Mouse (Mus musculus) neural tube, embryonic 14.5 days (tissue): ENCODE data around the gene Alk. TPM values are rescaled to one million over a fixed set of nuclear protein-coding genes. Genes with fewer than 3 reads are reported as not detected.
A peak's percentile ranks its signal among the peaks of the same experiment; 100 is the strongest.

Experiments
- ATAC-seq: fragments of 200-750 bp; cut with Nextera tagmentation; 2 replicates; pipeline ENCODE4 v1.8.0; 2017; ENCODE audit warnings: low read depth, mild to moderate bottlenecking, moderate TSS enrichment, moderate library complexity
- H3K27ac ChIP-seq: fragments of 300-500 bp; sonication (generic); 2 replicates; pipeline ENCODE4 v1.5.1; 2014; ENCODE audit warnings: low read depth, mild to moderate bottlenecking, control low read depth, low read length, moderate library complexity, mixed read lengths
- H3K27me3 ChIP-seq: fragments of 300-500 bp; sonication (generic); 2 replicates; pipeline ENCODE4 v1.6.1; 2014; ENCODE audit warnings: low read length; ENCODE audit not compliant: control insufficient read depth, insufficient read depth
- H3K36me3 ChIP-seq: fragments of 300-500 bp; sonication (generic); 2 replicates; pipeline ENCODE4 v1.6.1; 2014; ENCODE audit warnings: low read length, mixed read lengths; ENCODE audit not compliant: control insufficient read depth, insufficient read depth
- H3K4me1 ChIP-seq: fragments of 300-500 bp; sonication (generic); 2 replicates; pipeline ENCODE4 v1.6.1; 2014; ENCODE audit warnings: low read length; ENCODE audit not compliant: control insufficient read depth, insufficient read depth
- H3K4me2 ChIP-seq: fragments of 300-500 bp; sonication (generic); 2 replicates; pipeline ENCODE4 v1.6.1; 2014; ENCODE audit warnings: mild to moderate bottlenecking, low read depth, low read length, control low read depth
- H3K4me3 ChIP-seq: fragments of 300-500 bp; sonication (generic); 2 replicates; pipeline ENCODE4 v1.5.1; 2014; ENCODE audit warnings: low read depth, low read length, control low read depth, mixed read lengths
- H3K9ac ChIP-seq: fragments of 300-500 bp; sonication (generic); replicated peaks from 2 replicates; pipeline ENCODE4 v1.6.1; 2014; ENCODE audit warnings: low read depth, mild to moderate bottlenecking, control low read depth, low read length, mixed read lengths
- H3K9me3 ChIP-seq: fragments of 300-500 bp; sonication (generic); 2 replicates; pipeline ENCODE4 v1.6.1; 2016; ENCODE audit warnings: low read length; ENCODE audit not compliant: control insufficient read depth
- WGBS: fragments of 180-500 bp; shearing (Covaris S2); extraction: QIAGEN DNeasy Blood & Tissue Kit; methylation state at CpG from one replicate; pipeline ENCODE4 v1.1.7; 2014; 5-methylcytosine and 5-hydroxymethylcytosine counted together
- polyA plus RNA-seq: library from polyadenylated mRNA; unstranded; fragments of >200 nt; fragmentation: Nextera tagmentation; extraction: Ambion mirVana; gene quantifications from 2 replicates; pipeline ENCODE4 v1.2.1, GENCODE M21; 2014

The Alk gene
- polyA plus RNA-seq, 1 experiment from 2014 or later: 5.2 TPM

DNA sequence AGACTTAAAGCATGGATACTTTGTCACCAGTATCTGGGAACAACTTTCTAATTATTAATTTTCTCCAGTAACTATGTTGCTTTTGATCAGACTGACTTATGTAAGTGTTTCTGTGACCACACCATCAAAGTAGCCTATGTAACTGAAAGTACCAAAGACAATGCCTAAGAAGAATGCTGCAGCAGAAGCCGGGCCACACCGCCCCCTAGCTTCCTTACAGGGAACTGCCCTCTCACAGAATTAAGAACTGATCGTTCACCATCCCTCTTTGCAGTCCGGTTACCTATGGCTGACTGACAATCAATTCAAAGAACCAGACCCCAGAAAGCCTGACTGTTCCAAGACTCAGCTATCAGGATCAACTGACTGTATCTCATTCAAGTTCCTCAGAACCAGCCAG lies 362.4 kb downstream of the Alk start:
- ATAC-seq: no peak
- Histone ChIP-seq H3K9ac (no peak overlapping the region), H3K4me1 (no peaks in the 10 kb centered on the region), H3K27ac (no peak overlapping the region), H3K9me3 (no peaks in the 10 kb centered on the region), H3K4me3 (no peak overlapping the region), H3K4me2 (no peak overlapping the region), H3K36me3 (no peaks in the 10 kb centered on the region), H3K27me3 (no peaks in the 10 kb centered on the region)
- WGBS: 49% methylated on average over 4 of the region's 4 CpGs

DNA sequence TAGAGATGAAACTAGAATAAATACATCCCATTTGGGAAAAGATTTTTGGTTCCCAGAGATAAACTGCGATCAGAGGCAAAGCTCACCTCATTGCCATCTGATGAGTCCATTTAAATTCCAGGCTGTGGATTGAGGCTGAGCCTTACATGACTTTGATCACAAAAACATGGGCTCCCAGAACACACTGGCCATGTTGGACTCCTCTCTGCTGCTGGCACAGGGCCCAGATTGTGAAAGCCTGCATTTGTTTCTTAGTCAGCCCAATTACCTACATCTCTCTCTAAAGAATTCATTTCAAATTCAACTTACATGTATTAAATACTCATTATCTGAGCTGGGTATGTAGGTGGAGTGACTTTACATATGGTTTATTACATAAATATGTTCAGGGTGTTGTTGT lies 367.1 kb downstream of the Alk start:
- no peak overlapping the region for H3K27ac ChIP-seq
- H3K9ac ChIP-seq: no peak overlapping the region
- H3K9me3 ChIP-seq: no peaks in the 10 kb centered on the region
- no peak overlapping the region for H3K4me2 ChIP-seq
- ATAC-seq: no peak
- 78% methylated on average over 1 of the region's 1 CpGs for WGBS
- no peaks in the 10 kb centered on the region for H3K27me3 ChIP-seq
- no peaks in the 10 kb centered on the region for H3K4me1 ChIP-seq
- H3K4me3 ChIP-seq: no peak overlapping the region
- no peaks in the 10 kb centered on the region for H3K36me3 ChIP-seq

DNA sequence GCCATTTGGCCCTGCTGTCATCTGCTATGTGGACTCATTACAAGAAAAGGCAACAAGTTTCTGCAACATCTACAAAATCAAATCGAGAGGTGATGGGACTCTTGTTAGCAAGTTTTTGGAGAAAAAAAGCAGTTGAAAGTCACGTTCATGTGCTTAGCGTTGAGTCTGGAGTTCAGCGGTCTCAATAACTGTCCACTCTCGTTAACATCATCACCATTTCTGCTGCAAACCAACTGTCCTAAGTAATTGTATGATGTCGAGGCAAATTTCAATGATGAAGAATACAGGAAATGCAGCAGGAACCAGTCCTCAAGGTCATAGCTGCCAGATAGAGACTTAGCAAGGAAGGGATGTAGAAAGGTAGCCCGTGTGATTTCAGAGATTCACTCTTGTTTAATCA lies 373.5 kb downstream of the Alk start:
- no peak overlapping the region for H3K4me2 ChIP-seq
- H3K9ac ChIP-seq: no peak overlapping the region
- H3K27me3 ChIP-seq: no peaks in the 10 kb centered on the region
- H3K9me3 ChIP-seq: no peaks in the 10 kb centered on the region
- H3K4me1 ChIP-seq: no peaks in the 10 kb centered on the region
- H3K4me3 ChIP-seq: no peak overlapping the region
- no peak for ATAC-seq
- 93% methylated on average over 7 of the region's 7 CpGs for WGBS
- no peaks in the 10 kb centered on the region for H3K36me3 ChIP-seq
- no peak overlapping the region for H3K27ac ChIP-seq

DNA sequence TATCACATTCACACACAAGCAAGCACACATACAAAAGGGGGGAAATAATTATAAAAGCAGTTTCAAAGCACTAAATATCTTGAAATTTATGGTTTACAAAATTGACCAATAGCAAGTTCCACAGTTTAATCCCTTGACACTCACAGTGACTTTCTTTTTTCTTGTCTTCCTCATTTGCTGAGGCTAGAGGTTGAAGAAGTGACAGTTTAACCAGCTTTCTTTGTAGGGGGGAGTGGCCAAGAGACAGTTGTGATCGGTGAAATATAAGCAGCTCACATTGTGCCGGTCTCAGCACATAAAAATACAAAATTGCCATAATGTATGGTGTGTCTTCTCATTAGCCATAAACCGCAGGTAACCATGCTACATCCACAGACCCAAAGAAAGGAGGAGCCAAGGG lies 385.6 kb downstream of the Alk start:
- no peak overlapping the region for H3K4me2 ChIP-seq
- no peaks in the 10 kb centered on the region for H3K27me3 ChIP-seq
- H3K4me3 ChIP-seq: no peak overlapping the region
- no peak for ATAC-seq
- H3K36me3 ChIP-seq: no peaks in the 10 kb centered on the region
- no peaks in the 10 kb centered on the region for H3K4me1 ChIP-seq
- 82% methylated on average over 3 of the region's 3 CpGs for WGBS
- no peaks in the 10 kb centered on the region for H3K9me3 ChIP-seq
- no peak overlapping the region for H3K27ac ChIP-seq
- H3K9ac ChIP-seq: no peak overlapping the region

DNA sequence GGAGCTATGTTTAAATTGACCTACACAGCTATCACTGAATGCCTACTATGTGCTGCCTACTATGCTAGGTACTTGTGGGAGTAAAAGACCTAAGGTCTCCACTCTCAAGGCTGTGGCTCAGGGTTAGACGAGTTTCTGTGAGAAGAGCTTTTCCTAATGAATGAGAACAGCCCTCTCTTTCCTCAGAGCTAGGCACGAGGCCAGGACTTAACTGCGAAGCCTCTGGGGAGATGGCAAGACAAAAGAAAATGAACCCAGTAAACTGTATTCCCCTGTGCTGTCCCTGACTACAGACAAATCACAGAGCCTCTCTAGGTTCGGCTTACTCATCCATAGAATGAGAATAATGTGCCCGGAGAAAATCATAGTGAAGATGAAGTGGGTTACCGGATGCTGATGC lies 406.9 kb downstream of the Alk start:
- Histone ChIP-seq H3K4me2 (no peak overlapping the region), H3K9me3 (no peaks in the 10 kb centered on the region), H3K36me3 (no peaks in the 10 kb centered on the region), H3K27me3 (no peaks in the 10 kb centered on the region), H3K27ac (no peak overlapping the region), H3K9ac (no peak overlapping the region), H3K4me3 (no peak overlapping the region), H3K4me1 (no peaks in the 10 kb centered on the region)
- 46% methylated on average over 6 of the region's 6 CpGs for WGBS
- 0 out of 2 replicates have a peak, but pooled peaks have one; percentile 45 for ATAC-seq

DNA sequence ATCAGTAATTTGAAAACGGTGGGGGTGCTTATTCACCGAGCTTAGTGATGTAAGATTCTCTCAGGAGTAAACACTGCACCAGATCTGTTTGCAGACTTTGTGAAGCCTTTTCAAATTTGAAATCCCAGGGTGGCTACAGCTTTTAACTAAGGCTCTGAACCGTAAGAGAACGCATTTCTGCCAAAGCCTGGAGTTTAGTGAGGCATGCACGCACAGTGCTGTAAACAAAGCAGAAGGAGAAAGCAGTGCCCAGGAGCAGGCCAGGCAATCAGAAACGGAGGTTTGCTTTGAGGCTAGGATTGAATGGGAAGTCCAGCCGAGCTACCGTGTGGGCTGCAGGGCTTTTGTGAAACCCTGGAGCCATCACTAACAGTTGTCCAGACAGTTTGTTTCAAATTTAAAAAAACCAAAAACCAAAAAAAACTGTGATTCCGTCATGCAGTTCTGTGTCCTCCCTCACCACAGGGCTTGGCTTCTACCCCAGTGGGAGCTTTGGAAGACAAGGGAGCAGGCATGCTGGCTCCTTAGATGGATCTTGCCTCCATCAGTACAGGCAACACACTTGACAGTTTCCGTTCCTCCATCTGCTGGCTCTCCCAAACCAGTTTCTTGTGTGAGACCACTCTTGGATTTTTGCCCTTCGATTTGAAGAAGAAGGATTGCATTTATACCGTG lies 409.3 kb downstream of the Alk start:
- ATAC-seq: peak; percentile 71; the same call in 1 of the 2 replicates
- Histone ChIP-seq H3K36me3 (no peaks in the 10 kb centered on the region), H3K9ac (no peak overlapping the region), H3K9me3 (no peaks in the 10 kb centered on the region), H3K27me3 (no peaks in the 10 kb centered on the region), H3K27ac (no peak overlapping the region), H3K4me2 (no peak overlapping the region), H3K4me3 (no peak overlapping the region), H3K4me1 (no peaks in the 10 kb centered on the region)
- WGBS: 31% methylated on average over 12 of the region's 12 CpGs

DNA sequence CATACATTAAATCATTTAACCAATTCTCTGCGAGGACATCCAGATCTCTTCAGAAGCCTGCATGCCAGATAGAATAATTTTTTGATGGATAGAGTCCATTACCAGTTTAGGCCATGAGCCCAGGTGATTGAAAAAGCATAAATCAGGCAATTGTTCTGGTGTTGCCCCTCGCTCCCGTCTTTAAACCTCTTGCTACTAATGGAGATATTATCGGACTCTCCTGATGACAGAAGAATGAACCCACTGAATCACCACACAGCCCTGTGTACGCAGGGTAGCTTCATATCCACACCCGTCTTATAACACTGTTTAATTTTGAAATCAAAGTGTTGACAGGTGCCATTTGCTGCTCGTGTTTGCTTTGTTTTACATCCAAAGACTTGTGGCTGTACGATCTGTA lies 413.9 kb downstream of the Alk start:
- Histone ChIP-seq H3K27me3 (no peaks in the 10 kb centered on the region), H3K36me3 (no peaks in the 10 kb centered on the region), H3K27ac (no peak overlapping the region), H3K4me1 (no peaks in the 10 kb centered on the region), H3K9me3 (no peaks in the 10 kb centered on the region), H3K9ac (no peak overlapping the region), H3K4me2 (no peak overlapping the region), H3K4me3 (no peak overlapping the region)
- ATAC-seq: no peak
- 79% methylated on average over 8 of the region's 8 CpGs for WGBS

DNA sequence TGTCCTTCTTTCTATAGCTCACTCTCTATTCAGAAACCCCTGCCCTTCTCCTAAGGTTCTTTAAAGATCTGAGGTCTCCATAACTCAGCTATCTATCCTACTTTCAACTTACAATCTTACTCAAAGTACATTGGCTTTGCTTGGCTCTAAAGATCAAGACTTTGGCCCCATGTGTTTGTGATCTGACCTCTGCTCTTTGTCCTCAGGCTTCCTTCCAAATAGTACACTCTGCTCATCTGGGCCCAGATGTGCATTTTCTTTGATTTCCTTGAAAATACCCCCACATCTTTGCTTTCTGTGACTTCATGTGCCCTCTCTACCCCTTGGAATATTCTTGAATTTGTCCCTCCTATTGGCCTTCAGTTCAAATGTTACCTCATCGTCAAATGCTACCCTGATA lies 417.4 kb downstream of the Alk start:
- no peaks in the 10 kb centered on the region for H3K27me3 ChIP-seq
- no peak overlapping the region for H3K9ac ChIP-seq
- no peak overlapping the region for H3K4me2 ChIP-seq
- ATAC-seq: no peak
- H3K36me3 ChIP-seq: no peaks in the 10 kb centered on the region
- no peak overlapping the region for H3K4me3 ChIP-seq
- WGBS: 82% methylated on average over 1 of the region's 1 CpGs
- H3K27ac ChIP-seq: no peak overlapping the region
- no peaks in the 10 kb centered on the region for H3K9me3 ChIP-seq
- H3K4me1 ChIP-seq: no peaks in the 10 kb centered on the region

DNA sequence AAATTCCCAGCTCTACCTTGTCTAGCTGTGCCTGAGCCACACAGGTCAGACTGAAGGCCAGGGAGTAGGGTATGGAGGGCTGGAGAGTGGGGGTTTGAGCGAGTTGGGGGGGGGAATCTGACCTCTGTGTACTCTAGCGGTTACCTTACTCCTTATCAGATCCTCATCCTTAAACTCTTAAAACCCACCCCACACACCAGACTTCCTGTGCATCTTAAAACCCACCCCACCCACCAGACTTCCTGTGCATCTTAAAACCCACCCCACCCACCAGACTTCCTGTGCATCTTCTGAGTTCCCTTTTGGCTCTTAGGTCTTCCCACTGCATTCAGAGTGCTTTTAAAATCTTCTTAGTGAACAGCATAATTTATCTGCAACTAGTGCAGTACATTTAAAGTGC lies 422.0 kb downstream of the Alk start:
- Histone ChIP-seq H3K4me3 (no peak overlapping the region), H3K36me3 (no peaks in the 10 kb centered on the region), H3K9me3 (no peaks in the 10 kb centered on the region), H3K4me2 (no peak overlapping the region), H3K27me3 (no peaks in the 10 kb centered on the region), H3K27ac (no peak overlapping the region), H3K4me1 (no peaks in the 10 kb centered on the region), H3K9ac (no peak overlapping the region)
- 91% methylated on average over 2 of the region's 2 CpGs for WGBS
- no peak for ATAC-seq
